Mouse (Mus musculus) left cerebral cortex, adult 18-20 months (tissue): ENCODE measurements around the gene Plekho2. TPM values are rescaled to one million over a fixed set of nuclear protein-coding genes. Genes with fewer than 3 reads are reported as not detected.

ENCODE experiments used
- DNase-seq, 2 experiments: peaks; one replicate each; pipeline ENCODE4 v3.0.0; 2021 to 2022; ENCODE audit warnings: low spot score in 2 of 2, mixed read lengths in 1 of 2
- total RNA-seq, 2 experiments: library from RNA; stranded (reverse); gene quantifications; 2 replicates each; pipeline ENCODE4 v1.2.3; 2021

The Plekho2 gene
- total RNA-seq, 2 experiments from 2014 or later, result 11.6 to 18.2 TPM

DNA sequence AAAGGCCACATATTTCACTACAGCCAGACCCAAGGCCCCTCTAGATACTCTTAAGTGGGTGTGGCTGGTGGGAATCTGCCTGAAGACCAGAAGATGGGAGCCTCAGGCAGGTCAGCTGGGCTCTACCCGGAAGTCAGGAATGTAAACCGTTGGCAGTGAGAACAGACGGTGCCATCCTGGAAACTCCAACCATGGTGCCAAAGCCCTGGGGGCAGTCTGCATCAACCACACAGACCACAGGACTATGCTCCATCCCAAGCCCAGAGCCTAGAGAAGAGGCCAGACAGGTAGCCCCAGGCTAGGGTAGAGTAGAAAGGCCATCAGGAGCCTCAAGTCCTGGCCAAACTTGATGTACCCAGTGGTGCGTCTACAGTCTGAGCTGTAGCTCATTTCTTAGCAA lies 24.2 kb downstream of the Plekho2 start:
- no peak for DNase-seq

DNA sequence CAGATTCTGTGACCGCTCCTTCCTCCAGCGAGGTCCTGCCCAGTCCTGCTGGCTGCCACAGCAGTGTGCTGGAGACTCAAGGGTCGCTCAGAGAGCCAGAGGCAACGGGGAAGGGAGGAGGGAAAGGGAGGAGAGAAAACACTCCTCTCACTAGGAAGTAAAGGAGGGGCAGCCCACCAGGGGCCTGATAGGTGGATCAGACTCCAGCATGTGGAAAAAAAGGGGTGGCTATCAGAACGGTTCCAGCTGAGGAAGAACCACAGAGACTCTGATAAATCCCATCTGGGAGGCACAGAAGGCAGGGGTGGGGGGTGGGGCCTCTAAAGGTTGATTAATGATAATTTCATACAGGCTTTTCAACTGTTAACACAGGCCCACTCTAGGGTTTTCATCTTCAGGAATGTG lies 24.8 kb downstream of the Plekho2 start:
- DNase-seq, result no peak

- no peak for DNase-seq
Observed at GRCm38 (mm10) chr9:65552711-65553110, 27.1 kb downstream of the Plekho2 start.

DNA sequence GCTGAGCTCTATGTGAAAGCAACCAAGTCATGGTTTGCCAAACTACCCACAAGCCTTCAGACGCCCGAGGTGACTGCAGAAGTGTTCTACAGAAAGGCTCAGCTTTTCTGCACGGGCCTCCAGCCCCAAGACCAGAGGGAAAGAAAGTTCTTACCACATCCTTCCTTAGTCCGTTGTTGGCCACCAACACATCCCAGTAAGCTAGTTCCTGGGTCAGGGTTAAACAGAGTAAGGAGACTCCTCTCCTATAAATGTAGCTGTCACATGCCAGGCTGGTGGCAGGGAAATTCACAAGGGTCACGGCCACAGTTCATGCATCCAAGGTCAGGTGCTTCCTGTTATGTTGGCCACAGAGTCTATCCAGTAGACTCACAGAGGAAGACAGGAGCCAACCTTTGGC lies 27.7 kb downstream of the Plekho2 start:
- no peak for DNase-seq

DNA sequence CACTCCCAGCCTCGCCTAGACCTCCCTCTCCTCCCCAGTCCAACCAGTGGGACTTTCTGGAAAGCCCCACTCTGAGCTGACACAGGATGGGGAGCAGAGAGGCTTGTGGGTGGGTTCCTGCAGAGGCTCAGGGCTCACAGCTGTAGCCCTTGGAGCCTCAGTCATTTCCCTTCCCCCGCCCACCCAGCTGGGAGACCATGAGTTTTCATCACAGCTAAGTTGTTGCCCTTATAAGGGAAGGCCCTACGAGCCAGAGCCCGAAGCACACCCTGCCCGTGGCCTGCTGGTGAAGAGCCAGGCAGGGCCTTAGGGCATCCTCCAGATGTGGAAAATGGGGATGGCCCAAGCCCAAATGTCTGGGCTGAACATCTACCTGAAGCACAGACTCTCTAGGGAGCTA lies 28.8 kb downstream of the Plekho2 start:
- no peak for DNase-seq

GRCm38 (mm10) chr9:65550079-65550831 lies 29.6 kb downstream of the Plekho2 start:
- no peak for DNase-seq

- DNase-seq, result no peak
Observed at GRCm38 (mm10) chr9:65549643-65550042, 30.2 kb downstream of the Plekho2 start.

GRCm38 (mm10) chr9:65549139-65549538 lies 30.7 kb downstream of the Plekho2 start:
- no peak for DNase-seq

DNA sequence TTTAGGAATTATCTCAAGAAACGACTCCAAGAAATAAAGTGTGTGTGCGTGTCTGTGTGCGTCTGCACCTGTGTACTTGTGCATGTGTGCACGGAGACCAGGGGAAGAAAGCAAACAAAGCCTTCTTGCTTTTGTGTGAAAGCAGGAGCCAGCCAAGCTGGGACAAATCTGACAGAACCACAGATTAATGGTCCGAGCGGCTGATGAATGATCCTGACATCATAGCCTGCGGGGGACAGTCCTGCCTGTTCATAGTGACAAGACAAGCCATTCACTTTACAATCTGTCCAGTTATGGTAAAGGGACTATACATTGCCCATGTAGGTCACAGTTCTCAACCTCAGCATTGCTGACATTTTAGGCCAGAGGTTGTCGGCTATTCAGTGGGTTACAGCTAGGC lies 31.5 kb downstream of the Plekho2 start:
- DNase-seq, result no peak

DNA sequence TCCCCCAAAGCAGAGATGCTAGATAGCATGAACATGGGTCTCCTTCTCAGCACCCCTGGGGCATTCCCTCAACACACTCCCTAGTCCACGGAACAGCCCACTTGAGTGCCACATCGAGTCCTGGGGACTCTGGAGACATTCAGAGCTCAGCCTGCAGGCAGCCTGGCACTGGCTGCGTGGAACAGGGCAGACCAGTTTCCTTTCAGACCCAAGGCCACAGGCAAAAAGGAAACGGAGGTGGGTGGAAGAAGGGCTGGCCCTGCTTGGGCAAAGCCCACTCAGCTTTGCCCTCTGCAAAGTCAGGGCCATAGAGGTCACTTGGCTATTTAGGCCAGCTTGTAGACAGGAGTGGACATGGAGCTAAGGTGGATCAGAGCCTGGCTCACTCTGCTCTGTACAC lies 32.0 kb downstream of the Plekho2 start:
- no peak for DNase-seq

GRCm38 (mm10) chr9:65547111-65547510 lies 32.7 kb downstream of the Plekho2 start:
- DNase-seq, result no peak

DNA sequence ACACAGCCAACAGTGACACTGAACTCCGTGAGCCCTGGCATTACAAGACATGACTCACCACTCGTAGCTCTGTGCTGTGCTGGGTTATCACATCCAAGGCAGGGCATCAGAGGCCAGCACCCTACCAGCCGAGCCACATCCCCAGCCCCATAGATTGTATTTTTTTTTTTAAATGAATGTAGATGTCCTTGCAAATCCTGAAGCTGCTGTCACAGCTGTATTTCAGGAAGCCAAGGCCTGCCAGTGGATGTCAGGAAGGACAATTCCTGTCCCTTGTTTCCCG lies 33.5 kb downstream of the Plekho2 start:
- no peak for DNase-seq

GRCm38 (mm10) chr9:65545635-65546412 lies 34.0 kb downstream of the Plekho2 start:
- no peak for DNase-seq

DNA sequence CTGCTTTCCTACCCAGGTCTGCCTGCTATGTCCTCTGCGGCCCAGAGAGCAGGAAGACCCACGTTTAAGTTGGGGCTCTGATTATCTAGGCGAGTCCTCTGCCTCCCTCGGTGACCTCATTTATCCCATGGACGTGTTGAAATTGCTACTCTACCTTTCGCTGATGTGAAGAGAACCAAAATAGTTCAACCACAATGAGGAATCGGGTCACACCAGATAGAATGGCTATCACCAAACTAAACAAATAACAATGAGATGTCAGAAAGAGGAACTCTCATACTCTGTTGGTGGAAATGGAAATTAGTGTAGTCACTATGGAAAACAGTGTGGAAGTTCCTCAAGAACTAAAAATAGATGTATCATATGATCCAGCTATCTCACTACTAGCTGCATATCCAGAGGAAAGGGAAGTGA lies 37.7 kb downstream of the Plekho2 start:
- DNase-seq, result no peak

DNA sequence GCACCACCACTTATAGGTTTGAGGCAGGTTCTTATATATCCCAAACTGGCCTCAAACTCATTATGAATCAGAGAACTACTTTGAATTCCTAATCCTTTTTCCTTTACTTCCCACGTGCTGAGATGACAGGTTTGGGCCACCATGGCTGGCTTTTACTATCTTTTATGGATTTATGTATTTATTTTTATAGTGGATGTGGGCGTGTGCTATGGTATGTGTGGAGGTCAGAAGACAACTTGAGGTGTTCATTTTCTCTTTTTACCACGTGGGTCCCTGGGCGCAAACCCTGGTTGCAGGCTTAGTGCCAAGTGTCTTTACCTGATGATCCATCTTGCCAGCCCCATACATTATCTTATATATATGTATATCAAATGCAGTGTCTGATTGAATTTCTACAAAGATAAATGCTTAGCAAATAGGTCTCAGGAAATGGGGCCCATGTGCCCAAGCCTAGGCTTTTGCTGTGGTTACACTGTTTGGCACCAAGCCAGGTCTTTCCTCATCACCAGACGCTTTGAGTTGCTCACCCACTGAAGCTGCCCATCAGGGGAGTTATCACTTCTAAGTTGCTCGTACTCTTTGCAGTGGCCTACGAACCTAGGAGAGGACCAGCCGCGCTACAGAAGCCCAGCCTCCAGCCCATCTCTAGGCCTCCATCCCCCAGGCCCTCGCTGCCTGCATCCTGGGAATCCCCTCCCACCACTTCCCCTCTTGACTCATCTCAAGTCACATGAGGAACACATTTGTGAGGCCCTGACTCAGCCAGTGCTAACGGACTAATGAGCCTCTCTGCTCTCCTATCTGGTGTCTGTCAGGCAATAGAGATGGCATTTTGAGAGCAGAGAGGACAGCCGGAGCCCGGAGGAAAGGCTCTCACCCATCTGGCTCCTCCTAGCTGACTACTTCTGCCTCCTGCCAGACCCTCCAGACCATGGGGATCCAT lies 38.4 kb downstream of the Plekho2 start:
- DNase-seq, result peak in 1 of 2 experiments; percentile 13

DNA sequence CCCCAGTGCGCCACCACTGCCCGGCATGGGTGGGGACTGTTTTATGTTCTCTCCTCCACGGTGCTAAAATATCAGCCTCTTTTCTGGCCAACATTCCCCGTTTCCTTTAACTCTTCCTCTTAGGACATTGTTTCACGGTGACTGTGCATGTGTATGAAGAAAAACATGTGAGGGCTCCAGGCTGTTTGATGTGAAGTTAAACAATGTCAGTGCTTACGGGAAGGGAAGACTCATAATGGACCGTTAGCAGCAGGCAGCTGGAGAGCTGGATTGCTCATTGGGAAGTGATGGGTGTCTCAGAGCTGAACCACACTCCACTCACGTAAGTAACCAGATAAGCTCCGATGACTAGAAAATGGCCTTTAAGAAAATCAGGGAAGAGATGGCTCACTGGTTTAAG lies 40.1 kb downstream of the Plekho2 start:
- DNase-seq, result no peak

- no peak for DNase-seq
Observed at GRCm38 (mm10) chr9:65537901-65538630, 41.8 kb downstream of the Plekho2 start.

- no peak for DNase-seq
Observed at GRCm38 (mm10) chr9:65536491-65536890, 43.3 kb downstream of the Plekho2 start.

GRCm38 (mm10) chr9:65535789-65536469 lies 43.9 kb downstream of the Plekho2 start:
- no peak for DNase-seq

DNA sequence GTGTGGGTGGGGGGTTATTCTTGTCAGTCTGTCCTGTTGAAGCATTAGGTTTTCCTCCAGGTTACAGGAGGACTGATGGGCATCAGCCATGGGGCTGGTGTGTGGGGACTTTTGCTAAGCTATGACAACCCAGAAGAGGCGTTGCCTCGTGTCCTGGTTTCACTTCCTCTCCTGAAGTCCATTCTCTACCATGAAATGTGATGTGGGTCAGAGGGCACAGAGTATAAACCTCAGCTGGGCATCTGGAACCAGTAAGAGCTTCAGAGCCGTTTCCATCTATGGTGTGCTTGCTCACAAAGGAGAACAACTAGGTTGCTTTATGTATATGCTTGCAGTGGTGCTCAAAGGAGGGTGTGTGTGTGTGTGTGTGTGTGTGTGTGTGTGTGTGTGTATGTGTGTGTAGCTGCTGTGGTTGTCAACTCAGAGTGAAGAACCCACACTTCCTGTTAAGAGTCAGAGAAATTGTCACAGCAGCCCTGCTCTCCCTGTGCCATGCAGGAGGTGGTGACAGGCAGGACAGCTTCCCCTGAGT lies 44.6 kb downstream of the Plekho2 start:
- no peak for DNase-seq
